Mouse (Mus musculus): ENCODE data around the gene Dpyd. TPM values are rescaled to one million over a fixed set of nuclear protein-coding genes. Genes with fewer than 3 reads are reported as not detected.

Gene Dpyd
- polyA plus RNA-seq (2012; rRNA removed) = 1.7 and 1.9 TPM in 2 replicates

DNA sequence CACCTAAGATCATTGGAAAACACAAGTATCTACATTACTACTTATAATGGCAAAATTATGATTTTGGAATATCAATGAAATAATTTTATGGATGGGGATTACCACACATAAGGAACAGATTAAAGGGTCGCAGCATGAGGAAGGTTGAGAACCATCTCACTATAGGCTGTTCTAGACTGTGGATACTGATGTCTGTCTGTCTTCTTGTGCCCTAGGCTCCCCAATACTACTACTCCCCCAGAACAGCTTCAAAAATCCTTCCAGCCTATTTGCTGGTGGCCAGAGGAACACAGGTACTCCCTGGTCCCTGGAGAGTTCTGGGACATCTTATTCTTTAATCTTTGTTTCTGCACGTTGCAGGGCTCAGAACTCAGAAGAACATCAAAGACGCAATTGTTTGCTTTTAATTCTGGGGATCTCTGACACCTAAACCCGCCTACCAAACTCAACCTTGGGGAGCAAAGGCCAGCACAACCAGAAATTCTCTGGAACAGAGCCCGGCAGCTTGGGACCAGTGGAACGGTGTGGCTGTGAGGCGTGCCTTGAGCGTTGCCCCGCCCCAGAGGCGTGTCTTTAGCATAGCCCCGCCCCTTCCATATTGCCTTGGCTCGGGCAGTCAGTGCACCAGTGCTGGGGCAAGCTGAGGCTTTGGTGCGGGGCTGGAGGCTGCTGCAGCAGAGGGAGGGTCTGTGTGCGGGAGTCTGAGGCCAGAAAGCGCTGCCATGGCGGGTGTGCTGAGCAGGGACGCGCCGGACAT lies at the start of gene Dpyd:
TSS of gene Dpyd (plus strand) at position 576 of the 757 bp plus-strand sequence.
- Histone ChIP-seq H3K27ac (ENCODE audit: insufficient read depth, low read length) (no peak within 1 kb of the TSS), H3K4me3 (ENCODE audit: insufficient read depth, low read length) (peak within 1 kb of the TSS; percentile 40), H3K4me1 (ENCODE audit: control insufficient read depth, insufficient read depth, low read length) (no peaks in the 10 kb centered on the region; the same call in 1 of the 2 replicates)
- TF ChIP-seq CTCF (IDR thresholded peaks at IDR 0.05; ENCODE audit: extremely low read depth, insufficient read depth, low read length) (no peak), POLR2A (IDR thresholded peaks at IDR 0.05; ENCODE audit: extremely low read depth, insufficient read depth, low read length) (peak; percentile 49; the same call in 1 of the 2 replicates)

DNA sequence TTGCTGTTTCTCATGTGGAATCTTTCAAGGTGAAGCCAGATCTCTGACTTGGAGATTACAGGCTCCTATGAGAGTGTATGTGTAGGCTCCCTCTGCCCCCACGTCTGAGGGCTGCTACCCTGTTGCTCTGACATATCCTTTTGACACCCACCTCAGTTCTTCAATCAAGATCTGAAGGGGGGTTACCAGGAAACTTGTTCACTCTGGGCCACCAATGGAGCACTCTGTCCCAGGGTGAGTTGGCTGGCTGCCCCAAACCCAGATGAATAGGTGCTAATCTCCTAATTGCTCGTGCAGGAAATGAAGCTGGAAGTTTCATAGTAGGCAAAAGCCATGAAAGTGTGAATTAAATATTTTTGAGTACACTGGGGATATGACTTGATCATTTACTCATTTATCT lies 24.3 kb upstream of the Dpyd start:
- H3K4me3 ChIP-seq (ENCODE audit: insufficient read depth, low read length) = no peak overlapping the region
- no peak overlapping the region for H3K27ac ChIP-seq (ENCODE audit: insufficient read depth, low read length)
- H3K4me1 ChIP-seq (ENCODE audit: control insufficient read depth, insufficient read depth, low read length) = no peaks in the 10 kb centered on the region; the same call in 1 of the 2 replicates
- TF ChIP-seq CTCF (IDR thresholded peaks at IDR 0.05; ENCODE audit: extremely low read depth, insufficient read depth, low read length) (no peak), POLR2A (IDR thresholded peaks at IDR 0.05; ENCODE audit: extremely low read depth, insufficient read depth, low read length) (no peak)

DNA sequence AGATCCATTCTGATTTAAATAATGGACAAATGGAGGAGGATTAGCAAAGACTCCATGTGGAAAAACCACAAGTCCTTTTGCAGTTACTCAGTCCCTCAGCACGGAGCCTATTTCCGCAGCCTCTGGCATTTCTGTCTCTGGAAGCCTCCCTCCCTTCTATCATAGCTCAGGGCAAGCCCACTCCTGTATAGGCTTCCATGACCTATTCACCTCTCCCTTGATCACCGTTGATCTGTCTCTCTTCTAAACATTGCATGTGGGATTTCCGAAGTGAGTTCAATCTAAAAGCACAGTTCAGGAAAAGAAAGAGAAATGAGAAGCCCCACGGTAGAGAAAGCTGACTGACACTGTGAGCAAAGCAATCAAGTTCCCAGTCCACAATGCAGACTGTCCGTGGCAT lies 20.2 kb upstream of the Dpyd start:
- no peak for TF ChIP-seq CTCF (IDR thresholded peaks at IDR 0.05; ENCODE audit: extremely low read depth, insufficient read depth, low read length)
- no peak for TF ChIP-seq POLR2A (IDR thresholded peaks at IDR 0.05; ENCODE audit: extremely low read depth, insufficient read depth, low read length)
- no peak overlapping the region for H3K4me3 ChIP-seq (ENCODE audit: insufficient read depth, low read length)
- H3K4me1 ChIP-seq (ENCODE audit: control insufficient read depth, insufficient read depth, low read length) = no peaks in the 10 kb centered on the region
- H3K27ac ChIP-seq (ENCODE audit: insufficient read depth, low read length) = no peak overlapping the region

DNA sequence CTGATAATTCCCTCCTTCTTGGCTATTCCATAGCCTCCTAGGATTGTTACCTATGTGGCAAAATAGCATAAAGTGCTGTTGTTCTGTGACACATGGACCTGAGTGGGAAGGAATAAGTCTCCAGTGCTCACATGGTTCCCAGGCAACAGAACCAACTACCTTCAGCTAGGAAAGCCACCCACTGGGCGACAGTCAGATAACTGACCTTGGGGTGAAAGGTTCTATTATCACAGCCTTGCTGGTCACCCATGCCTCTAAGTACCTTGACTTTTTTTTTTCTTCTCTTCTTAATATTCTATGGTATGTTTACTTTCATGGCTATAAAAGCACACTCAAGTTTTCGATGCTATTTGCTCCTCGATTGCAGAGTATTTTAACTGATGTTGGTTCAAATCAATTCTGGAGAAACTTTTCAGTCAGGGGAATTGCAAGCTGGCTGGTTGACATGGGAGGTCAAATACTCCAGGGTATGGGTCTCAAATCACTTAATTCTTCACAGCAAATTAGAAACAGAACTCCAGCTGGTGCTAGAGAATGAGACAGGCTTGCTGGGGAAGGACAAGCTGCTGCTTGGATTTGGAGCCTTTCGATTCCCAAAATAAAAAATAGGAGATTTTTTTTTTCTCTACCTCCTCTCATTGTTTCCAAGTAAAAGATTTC lies 14.2 kb upstream of the Dpyd start:
- H3K27ac ChIP-seq (ENCODE audit: insufficient read depth, low read length) = no peak overlapping the region
- no peak overlapping the region for H3K4me3 ChIP-seq (ENCODE audit: insufficient read depth, low read length)
- TF ChIP-seq CTCF (IDR thresholded peaks at IDR 0.05; ENCODE audit: extremely low read depth, insufficient read depth, low read length) (no peak), POLR2A (IDR thresholded peaks at IDR 0.05; ENCODE audit: extremely low read depth, insufficient read depth, low read length) (no peak)
- peaks cover 2% of the 10 kb centered on the region for H3K4me1 ChIP-seq (ENCODE audit: control insufficient read depth, insufficient read depth, low read length)

DNA sequence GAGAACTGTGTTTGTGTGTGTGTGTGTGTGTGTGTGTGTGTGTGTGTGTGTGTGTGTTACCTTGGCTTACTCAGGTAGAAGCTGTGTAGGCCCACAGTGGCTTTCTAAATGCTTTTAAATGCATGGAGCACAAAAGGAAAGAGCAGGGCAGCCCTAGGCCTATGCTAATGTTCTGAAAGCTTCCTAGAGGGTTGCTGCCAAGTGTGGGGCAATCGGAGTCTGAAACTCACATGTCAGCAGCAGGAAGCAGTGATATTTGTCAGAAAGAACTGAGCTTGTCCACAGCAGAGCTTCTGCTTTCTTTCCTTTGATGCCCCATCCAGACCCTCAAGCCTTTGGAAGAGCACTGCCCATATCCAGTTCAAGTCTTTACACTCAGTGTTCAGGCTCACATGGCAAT lies 4.3 kb upstream of the Dpyd start:
- Histone ChIP-seq H3K4me3 (ENCODE audit: insufficient read depth, low read length) (no peak overlapping the region), H3K27ac (ENCODE audit: insufficient read depth, low read length) (no peak overlapping the region), H3K4me1 (ENCODE audit: control insufficient read depth, insufficient read depth, low read length) (peaks cover 1% of the 10 kb centered on the region; the same call in 1 of the 2 replicates)
- no peak for TF ChIP-seq CTCF (IDR thresholded peaks at IDR 0.05; ENCODE audit: extremely low read depth, insufficient read depth, low read length)
- TF ChIP-seq POLR2A (IDR thresholded peaks at IDR 0.05; ENCODE audit: extremely low read depth, insufficient read depth, low read length) = no peak

DNA sequence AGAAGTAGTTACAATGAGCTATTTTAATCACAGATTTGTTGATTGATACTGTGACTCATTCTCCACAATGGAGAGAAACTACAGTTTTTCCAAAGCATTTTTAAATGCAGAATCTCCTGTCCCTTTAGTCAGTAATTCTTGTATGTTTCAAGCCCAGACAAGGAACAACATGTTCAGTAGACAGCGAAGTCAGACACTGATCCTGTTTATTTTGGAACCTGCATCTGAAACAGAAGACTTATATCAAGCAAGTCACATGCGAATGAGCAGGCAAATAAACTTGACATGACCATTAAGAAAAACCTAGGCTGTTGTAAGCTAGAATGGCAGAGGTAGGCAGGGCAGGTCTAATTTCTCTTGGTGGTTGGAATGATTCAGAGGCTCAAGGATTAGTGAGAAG lies 2.0 kb upstream of the Dpyd start:
- Histone ChIP-seq H3K4me3 (ENCODE audit: insufficient read depth, low read length) (no peak overlapping the region), H3K4me1 (ENCODE audit: control insufficient read depth, insufficient read depth, low read length) (no peaks in the 10 kb centered on the region; the same call in 1 of the 2 replicates), H3K27ac (ENCODE audit: insufficient read depth, low read length) (no peak overlapping the region)
- TF ChIP-seq POLR2A (IDR thresholded peaks at IDR 0.05; ENCODE audit: extremely low read depth, insufficient read depth, low read length) = no peak
- TF ChIP-seq CTCF (IDR thresholded peaks at IDR 0.05; ENCODE audit: extremely low read depth, insufficient read depth, low read length) = no peak

DNA sequence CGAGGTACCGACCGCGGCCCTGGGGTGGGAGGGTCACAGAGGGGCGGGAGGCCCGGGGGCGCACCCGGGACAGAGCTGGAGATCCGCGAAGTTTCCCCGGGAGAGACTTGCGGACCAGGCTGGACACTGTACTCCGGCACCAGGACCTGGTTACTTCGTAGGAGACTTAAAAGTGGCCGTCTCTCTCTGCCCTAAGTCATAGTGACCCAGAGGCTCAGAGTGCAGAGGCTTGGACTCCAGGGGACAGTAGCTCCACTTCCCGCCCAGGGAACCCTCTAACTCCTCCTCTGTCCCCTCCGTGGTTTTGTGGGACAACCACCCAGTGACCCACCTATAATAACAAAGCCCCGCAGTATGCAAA lies 362 bp downstream of the Dpyd start:
- no peak overlapping the region for H3K27ac ChIP-seq (ENCODE audit: insufficient read depth, low read length)
- no peak for TF ChIP-seq CTCF (IDR thresholded peaks at IDR 0.05; ENCODE audit: extremely low read depth, insufficient read depth, low read length)
- TF ChIP-seq POLR2A (IDR thresholded peaks at IDR 0.05; ENCODE audit: extremely low read depth, insufficient read depth, low read length) = no peak
- H3K4me1 ChIP-seq (ENCODE audit: control insufficient read depth, insufficient read depth, low read length) = no peaks in the 10 kb centered on the region; the same call in 1 of the 2 replicates
- peak overlapping the region; percentile 40 for H3K4me3 ChIP-seq (ENCODE audit: insufficient read depth, low read length)

DNA sequence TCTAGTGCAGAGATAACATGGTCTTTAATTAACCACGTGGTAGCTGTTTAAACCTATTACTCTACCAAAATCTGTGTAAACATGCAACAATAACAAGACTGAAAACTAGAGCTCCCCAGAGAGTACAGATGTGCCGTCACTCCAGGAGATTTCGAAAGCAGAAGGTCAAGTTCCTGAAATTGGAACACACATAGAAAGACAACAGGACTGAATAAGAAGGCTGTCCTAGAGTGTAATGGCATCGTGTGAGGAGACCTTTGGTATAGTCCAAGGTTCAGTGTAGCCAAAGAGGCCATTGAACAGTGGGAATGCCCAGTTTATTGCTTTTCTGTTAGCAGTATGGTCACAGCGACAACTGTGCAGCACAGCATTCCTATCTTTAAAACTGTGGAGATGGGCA lies 4.8 kb downstream of the Dpyd start:
- no peak overlapping the region for H3K27ac ChIP-seq (ENCODE audit: insufficient read depth, low read length)
- H3K4me3 ChIP-seq (ENCODE audit: insufficient read depth, low read length) = no peak overlapping the region
- H3K4me1 ChIP-seq (ENCODE audit: control insufficient read depth, insufficient read depth, low read length) = no peaks in the 10 kb centered on the region; the same call in 1 of the 2 replicates
- TF ChIP-seq CTCF (IDR thresholded peaks at IDR 0.05; ENCODE audit: extremely low read depth, insufficient read depth, low read length) (no peak), POLR2A (IDR thresholded peaks at IDR 0.05; ENCODE audit: extremely low read depth, insufficient read depth, low read length) (no peak)

DNA sequence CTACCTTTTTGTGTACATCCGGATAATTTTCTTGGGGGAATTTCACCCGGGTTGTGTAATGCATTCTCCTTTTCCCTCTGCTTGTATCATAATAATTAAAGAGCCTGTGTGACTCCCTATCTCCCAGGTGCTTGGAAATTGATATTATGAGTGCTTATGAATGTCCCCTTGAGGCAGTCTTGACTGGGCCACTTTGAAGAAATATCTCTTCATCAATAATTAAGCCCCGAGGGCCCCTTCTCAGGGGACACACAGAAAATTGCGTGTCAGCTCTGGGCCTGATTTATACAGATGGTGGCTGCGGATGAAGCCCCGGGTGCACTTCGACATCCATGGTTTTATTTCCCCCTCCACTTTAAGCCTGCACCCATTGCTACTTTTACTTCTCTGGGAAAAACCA lies 8.3 kb downstream of the Dpyd start:
- Histone ChIP-seq H3K27ac (ENCODE audit: insufficient read depth, low read length) (no peak overlapping the region), H3K4me1 (ENCODE audit: control insufficient read depth, insufficient read depth, low read length) (no peaks in the 10 kb centered on the region), H3K4me3 (ENCODE audit: insufficient read depth, low read length) (no peak overlapping the region)
- no peak for TF ChIP-seq CTCF (IDR thresholded peaks at IDR 0.05; ENCODE audit: extremely low read depth, insufficient read depth, low read length)
- TF ChIP-seq POLR2A (IDR thresholded peaks at IDR 0.05; ENCODE audit: extremely low read depth, insufficient read depth, low read length) = no peak

DNA sequence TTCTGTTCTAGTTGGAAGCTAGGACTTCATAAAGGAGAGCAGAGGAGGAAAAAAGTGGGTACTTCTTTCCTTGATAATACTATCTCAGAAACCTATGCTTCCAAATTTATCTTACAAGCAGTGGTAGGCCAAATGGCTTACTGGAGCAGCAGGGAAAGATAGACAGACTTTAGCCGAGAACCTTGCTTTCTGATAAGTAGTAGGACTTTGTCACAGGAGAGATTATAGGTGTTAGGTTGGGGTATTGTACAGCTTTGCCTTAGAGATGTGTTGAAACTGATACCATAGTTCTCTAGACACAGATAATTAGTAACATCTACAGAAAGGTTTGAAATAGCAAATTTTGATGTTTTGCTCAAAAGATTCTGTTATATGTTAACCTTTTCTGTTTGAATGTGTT lies 28.6 kb downstream of the Dpyd start:
- no peaks in the 10 kb centered on the region for H3K4me1 ChIP-seq (ENCODE audit: control insufficient read depth, insufficient read depth, low read length)
- TF ChIP-seq CTCF (IDR thresholded peaks at IDR 0.05; ENCODE audit: extremely low read depth, insufficient read depth, low read length) = no peak
- TF ChIP-seq POLR2A (IDR thresholded peaks at IDR 0.05; ENCODE audit: extremely low read depth, insufficient read depth, low read length) = no peak
- no peak overlapping the region for H3K4me3 ChIP-seq (ENCODE audit: insufficient read depth, low read length)
- H3K27ac ChIP-seq (ENCODE audit: insufficient read depth, low read length) = no peak overlapping the region
